Mouse (Mus musculus) CH12.LX (cell line): ENCODE data around the gene Defb25. TPM values are rescaled to one million over a fixed set of nuclear protein-coding genes. Genes with fewer than 3 reads are reported as not detected.

Source experiments
- DNase-seq: peaks from one replicate; pipeline ENCODE4 v3.0.0-alpha.2; 2013; ENCODE audit errors: extremely low read depth
- H3K27ac ChIP-seq: 2 replicates; pipeline ENCODE4 v1.5.1; 2012; ENCODE audit warnings: low read depth, mild to moderate bottlenecking, control low read depth, moderate library complexity; ENCODE audit not compliant: insufficient read depth
- H3K27me3 ChIP-seq: replicated peaks from 2 replicates; pipeline ENCODE3; 2012; ENCODE audit warnings: inconsistent platforms
- H3K36me3 ChIP-seq, 2 experiments: replicated peaks in 1 of 2; 2 replicates each; pipeline versions ENCODE3 to v1.6.1; 2012; ENCODE audit warnings: inconsistent platforms in 1 of 2, low read length in 1 of 2, mild to moderate bottlenecking in 1 of 2, mixed read lengths in 1 of 2, moderate library complexity in 1 of 2; ENCODE audit not compliant: control insufficient read depth in 1 of 2, insufficient read depth in 1 of 2
- H3K4me1 ChIP-seq, 2 experiments: 2 replicates each; pipeline ENCODE4 v1.6.1; 2012; ENCODE audit warnings: inconsistent platforms in 1 of 2, moderate library complexity in 1 of 2; ENCODE audit not compliant: insufficient read depth in 2 of 2, control insufficient read depth in 1 of 2
- H3K4me2 ChIP-seq: 2 replicates; pipeline ENCODE4 v1.6.1; 2012; ENCODE audit warnings: low read depth, mild to moderate bottlenecking, control low read depth; ENCODE audit not compliant: poor library complexity, insufficient read depth, severe bottlenecking
- H3K4me3 ChIP-seq, 3 experiments: fragments of 150-350 bp in 1 of 3; sonication (generic) in 1 of 3; replicated peaks in 1 of 3; 2 replicates each; pipeline versions ENCODE3 to v1.5.1; 2011 to 2012; ENCODE audit warnings: low read depth in 2 of 3, low read length in 2 of 3, mild to moderate bottlenecking in 2 of 3, moderate library complexity in 2 of 3, control low read depth in 1 of 3, improper control_type of control experiment in 1 of 3, inconsistent platforms in 1 of 3, mixed read lengths in 1 of 3; ENCODE audit not compliant: poor library complexity in 1 of 3
- H3K79me2 ChIP-seq: replicated peaks from 2 replicates; pipeline ENCODE4 v1.6.1; 2012; ENCODE audit warnings: mild to moderate bottlenecking, moderate library complexity; ENCODE audit not compliant: control insufficient read depth, poor library complexity, insufficient read depth, severe bottlenecking; ENCODE audit errors: extremely low read depth
- H3K9ac ChIP-seq: 2 replicates; pipeline ENCODE4 v1.6.1; 2012; ENCODE audit warnings: low read depth, mild to moderate bottlenecking, control low read depth, moderate library complexity; ENCODE audit not compliant: insufficient read depth
- H3K9me3 ChIP-seq: replicated peaks from 2 replicates; pipeline ENCODE3; 2012; ENCODE audit warnings: low read length, inconsistent platforms, mixed read lengths
- BHLHE40 ChIP-seq: IDR thresholded peaks from 2 replicates; pipeline ENCODE4 v1.6.1; 2011; ENCODE audit warnings: mild to moderate bottlenecking, low read depth, low read length, improper control_type of control experiment
- CHD1 ChIP-seq: IDR thresholded peaks from 2 replicates; pipeline ENCODE4 v1.6.1; 2012; ENCODE audit warnings: low read depth, low read length, improper control_type of control experiment, inconsistent platforms
- CHD2 ChIP-seq: IDR thresholded peaks from 2 replicates; pipeline ENCODE4 v1.6.1; 2011; ENCODE audit warnings: low read length, improper control_type of control experiment
- CTCF ChIP-seq, 2 experiments: IDR thresholded peaks in 1 of 2; conservative IDR thresholded peaks in 1 of 2; 2 replicates each; pipeline ENCODE4 v1.5.1; 2011 to 2012; ENCODE audit warnings: low read depth in 2 of 2, low read length in 2 of 2, improper control_type of control experiment in 1 of 2, inconsistent platforms in 1 of 2, mild to moderate bottlenecking in 1 of 2, moderate library complexity in 1 of 2
- E2F4 ChIP-seq: IDR thresholded peaks from 2 replicates; pipeline ENCODE4 v1.6.1; 2011; ENCODE audit warnings: low read depth, low read length, improper control_type of control experiment; ENCODE audit not compliant: insufficient replicate concordance
- EP300 ChIP-seq: IDR thresholded peaks from 2 replicates; pipeline ENCODE4 v1.6.1; 2011; ENCODE audit warnings: low read length, improper control_type of control experiment
- HCFC1 ChIP-seq: IDR thresholded peaks from 2 replicates; pipeline ENCODE4 v1.6.1; 2012; ENCODE audit warnings: low read depth, mild to moderate bottlenecking, inconsistent platforms, low read length, improper control_type of control experiment
- JUND ChIP-seq: conservative IDR thresholded peaks from 2 replicates; pipeline ENCODE4 v1.6.1; 2011; ENCODE audit warnings: low read depth, low read length, improper control_type of control experiment
- MAZ ChIP-seq: IDR thresholded peaks from 2 replicates; pipeline ENCODE4 v1.6.1; 2012; ENCODE audit warnings: low read depth, mild to moderate bottlenecking, inconsistent platforms, low read length, improper control_type of control experiment, moderate library complexity
- MXI1 ChIP-seq: IDR thresholded peaks from 2 replicates; pipeline ENCODE4 v1.6.1; 2011; ENCODE audit warnings: mild to moderate bottlenecking, low read depth, low read length, improper control_type of control experiment
- NRF1 ChIP-seq: IDR thresholded peaks from 2 replicates; pipeline ENCODE4 v1.6.1; 2014; ENCODE audit warnings: low read depth, mild to moderate bottlenecking, inconsistent platforms, low read length, improper control_type of control experiment, moderate library complexity
- PAX5 ChIP-seq: IDR thresholded peaks from 2 replicates; pipeline ENCODE4 v1.6.1; 2012; ENCODE audit warnings: low read length, inconsistent platforms, mixed read lengths
- POLR2AphosphoS2 ChIP-seq: IDR thresholded peaks from 2 replicates; pipeline ENCODE4 v1.6.1; 2011; ENCODE audit warnings: low read depth, low read length, improper control_type of control experiment
- RAD21 ChIP-seq: IDR thresholded peaks from 2 replicates; pipeline ENCODE4 v1.6.1; 2011; ENCODE audit warnings: low read depth, mild to moderate bottlenecking, low read length, improper control_type of control experiment, moderate library complexity
- RCOR1 ChIP-seq: conservative IDR thresholded peaks from 2 replicates; pipeline ENCODE4 v1.6.1; 2012; ENCODE audit warnings: low read depth, mild to moderate bottlenecking, inconsistent platforms, low read length, improper control_type of control experiment
- SMC3 ChIP-seq: IDR thresholded peaks from 2 replicates; pipeline ENCODE4 v1.6.1; 2011; ENCODE audit warnings: low read depth, low read length, improper control_type of control experiment
- UBTF ChIP-seq: IDR thresholded peaks from 2 replicates; pipeline ENCODE4 v1.6.1; 2012; ENCODE audit warnings: low read depth, mild to moderate bottlenecking, inconsistent platforms, low read length, improper control_type of control experiment, moderate library complexity
- ZC3H11A ChIP-seq: IDR thresholded peaks from 2 replicates; pipeline ENCODE4 v1.6.1; 2012; ENCODE audit warnings: low read depth, mild to moderate bottlenecking, inconsistent platforms, low read length, improper control_type of control experiment
- ZKSCAN1 ChIP-seq: IDR thresholded peaks from 2 replicates; pipeline ENCODE4 v1.6.1; 2012; ENCODE audit warnings: low read depth, inconsistent platforms, low read length, improper control_type of control experiment, borderline replicate concordance
- ZMIZ1 ChIP-seq: IDR thresholded peaks from 2 replicates; pipeline ENCODE4 v1.6.1; 2012; ENCODE audit warnings: low read depth, mild to moderate bottlenecking, inconsistent platforms, low read length, improper control_type of control experiment
- ZNF384 ChIP-seq: IDR thresholded peaks from 2 replicates; pipeline ENCODE4 v1.6.1; 2012; ENCODE audit warnings: low read depth, low read length, improper control_type of control experiment, inconsistent platforms
- dilution Hi-C: fragments of 300-500 bp; cut with MboI; formaldehyde crosslinking; loops from 2 replicates; pipeline ENCODE4 v1.14.3; 2020; ENCODE audit warnings: low sequenced_read_pairs; ENCODE audit not compliant: extremely low pct_unique_long_range_greater_than_20kb, extremely low pct_ligation_motif_present
- in situ Hi-C: fragments of 300-500 bp; cut with MboI; formaldehyde crosslinking; loops from 3 replicates; pipeline ENCODE4 v1.14.3; 2019; ENCODE audit warnings: low sequenced_read_pairs, low pct_ligation_motif_present, low pct_unique_long_range_greater_than_20kb, mixed read lengths
- polyA plus RNA-seq: library from polyadenylated mRNA; unstranded; fragments of >175 nt; gene quantifications from 2 replicates; pipeline ENCODE4 v1.2.1, GENCODE M21; 2012; ENCODE audit warnings: low read depth; ENCODE audit not compliant: insufficient read length
- total RNA-seq, 2 experiments: library from RNA; depleted of rRNA; stranded (reverse); fragments of 300-350 nt in 1 of 2; fragments of >200 nt in 1 of 2; gene quantifications; 2 replicates each; pipeline ENCODE4 v1.2.3; 2012 to 2014

Defb25 gene
- total and polyA plus RNA-seq, 3 experiments = 1.8 TPM; not detected in 2

GRCm38 (mm10) chr2:152661163-152661562, 38.3 kb upstream of the Defb25 start:
- TF ChIP-seq JUND = no peak
- TF ChIP-seq ZMIZ1 = no peak
- TF ChIP-seq HCFC1 = no peak
- TF ChIP-seq EP300 = no peak
- TF ChIP-seq MAZ = no peak
- TF ChIP-seq ZC3H11A = no peak
- TF ChIP-seq PAX5 = no peak
- no peak for TF ChIP-seq SMC3
- TF ChIP-seq BHLHE40 = no peak
- TF ChIP-seq RAD21 = no peak
- no peak for TF ChIP-seq CHD1
- TF ChIP-seq CTCF (conservative IDR thresholded peaks at IDR 0.05 in 1 of 2, IDR thresholded peaks at IDR 0.05 in 1 of 2; ENCODE audit: low read depth in 2 of 2, low read length in 2 of 2) = no peak
- TF ChIP-seq POLR2AphosphoS2 = no peak
- no peak for TF ChIP-seq MXI1
- TF ChIP-seq UBTF = no peak
- TF ChIP-seq, all 38 proteins: peak for 0
- H3K27ac ChIP-seq = no peak overlapping the region
- H3K9me3 ChIP-seq = peaks cover 2% of the 10 kb centered on the region
- DNase-seq = no peak
- in situ Hi-C loops = no loop called here
- dilution Hi-C loops = no loop called here
- peaks cover 0 to 12% of the 10 kb centered on the region in 2 experiments; a peak in 2 of 4 replicates for H3K4me1 ChIP-seq
- H3K36me3 ChIP-seq = no peaks in the 10 kb centered on the region
- no peaks in the 10 kb centered on the region for H3K27me3 ChIP-seq
- H3K4me3 ChIP-seq = no peak overlapping the region
- H3K4me2 ChIP-seq = no peak overlapping the region
- H3K79me2 ChIP-seq = no peaks in the 10 kb centered on the region
- H3K9ac ChIP-seq = no peak overlapping the region

- H3K27ac ChIP-seq = no peak overlapping the region
- in situ Hi-C loops = no loop called here
- TF ChIP-seq RCOR1 (no peak), JUND (no peak), CHD2 (no peak), E2F4 (no peak), ZNF384 (no peak), BHLHE40 (no peak), MAZ (peak; percentile 60; the same call in 1 of the 2 replicates), ZKSCAN1 (no peak), ZC3H11A (peak; percentile 60), RAD21 (peak; percentile 76), NRF1 (no peak), CTCF (conservative IDR thresholded peaks at IDR 0.05 in 1 of 2, IDR thresholded peaks at IDR 0.05 in 1 of 2; ENCODE audit: low read depth in 2 of 2, low read length in 2 of 2) (peak; percentile 8 to 86; a peak in 2 of 4 replicates), SMC3 (peak; percentile 96)
- TF ChIP-seq, all 38 proteins: peak for 5
- no peaks in the 10 kb centered on the region for H3K27me3 ChIP-seq
- dilution Hi-C loops = no loop called here
- DNase-seq = no peak
- H3K4me3 ChIP-seq = no peak overlapping the region
- no peaks in the 10 kb centered on the region for H3K36me3 ChIP-seq
- peaks cover 2% of the 10 kb centered on the region for H3K9me3 ChIP-seq
- H3K4me2 ChIP-seq = no peak overlapping the region
- peaks cover 5 to 15% of the 10 kb centered on the region in 2 experiments; a peak in 2 of 4 replicates for H3K4me1 ChIP-seq
- H3K79me2 ChIP-seq = no peaks in the 10 kb centered on the region
- H3K9ac ChIP-seq = no peak overlapping the region
Observed at GRCm38 (mm10) chr2:152657398-152657797, 34.5 kb upstream of the Defb25 start.
